Mouse (Mus musculus): ENCODE results near the gene Macf1. TPM values are rescaled to one million over a fixed set of nuclear protein-coding genes. Genes with fewer than 3 reads are reported as not detected.

Macf1 gene
- total and polyA plus RNA-seq, 2 experiments from 2014 or later = 57.3 to 243 TPM

DNA sequence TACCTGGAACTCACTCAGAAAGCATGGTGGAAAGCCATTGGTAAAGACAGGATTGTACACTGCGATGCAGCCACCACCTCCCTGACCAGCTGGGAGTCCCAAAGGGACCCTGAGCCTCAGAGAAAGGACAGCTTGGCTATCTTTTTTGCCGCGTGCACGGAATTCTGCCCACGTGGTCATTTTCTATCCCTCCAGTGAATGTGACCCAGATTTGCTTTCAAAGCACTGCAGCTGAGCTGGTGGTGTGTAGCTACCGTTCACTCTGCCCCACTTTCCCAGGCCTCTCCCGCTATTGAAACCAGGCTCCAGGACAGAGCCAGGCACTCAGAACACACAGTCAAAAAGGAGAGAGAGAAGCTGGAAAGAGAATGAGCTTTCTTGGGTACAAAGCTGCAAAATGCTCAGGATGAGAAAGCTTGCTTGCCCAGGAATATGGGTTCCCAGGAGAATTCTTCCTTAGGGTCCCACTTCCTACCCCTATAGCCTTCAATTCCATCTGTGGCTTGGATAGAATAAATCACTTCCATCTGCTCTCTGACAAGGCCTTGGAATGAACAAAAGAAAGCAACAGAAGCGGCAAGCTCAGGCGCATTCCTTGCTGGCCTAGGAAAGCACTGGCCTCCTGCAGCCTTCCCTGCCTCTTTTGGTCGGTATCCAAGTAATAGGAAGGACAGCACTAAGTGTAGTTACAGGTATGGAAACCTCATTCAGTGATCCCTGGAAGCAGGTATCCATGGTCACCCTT lies 6.9 kb downstream of the Macf1 start:
- no peaks in the 10 kb centered on the region for H3K9me3 ChIP-seq (ENCODE audit: low read length)
- H3K9ac ChIP-seq (replicated peaks; ENCODE audit: low read length) = peak overlapping the region; percentile 7; the same call in 1 of the 2 replicates
- DNase-seq (ENCODE audit: low spot score) (peak; percentile 68), ATAC-seq (peak; percentile 77)
- H3K36me3 ChIP-seq (ENCODE audit: insufficient read depth, low read length) = no peaks in the 10 kb centered on the region
- no peak overlapping the region for H3K4me3 ChIP-seq (ENCODE audit: low read length)
- peak overlapping the region; percentile 86 for H3K27ac ChIP-seq
- H3K27me3 ChIP-seq (ENCODE audit: insufficient read depth, low read length) = no peaks in the 10 kb centered on the region
- no peak overlapping the region for H3K4me2 ChIP-seq (ENCODE audit: low read depth, low read length)
- no peaks in the 10 kb centered on the region for H3K4me1 ChIP-seq (ENCODE audit: insufficient read depth, low read length)
- 12% methylated on average over 10 of the region's 10 CpGs for WGBS
- no peak for TF ChIP-seq CTCF (IDR thresholded peaks at IDR 0.05; ENCODE audit: low read depth)

DNA sequence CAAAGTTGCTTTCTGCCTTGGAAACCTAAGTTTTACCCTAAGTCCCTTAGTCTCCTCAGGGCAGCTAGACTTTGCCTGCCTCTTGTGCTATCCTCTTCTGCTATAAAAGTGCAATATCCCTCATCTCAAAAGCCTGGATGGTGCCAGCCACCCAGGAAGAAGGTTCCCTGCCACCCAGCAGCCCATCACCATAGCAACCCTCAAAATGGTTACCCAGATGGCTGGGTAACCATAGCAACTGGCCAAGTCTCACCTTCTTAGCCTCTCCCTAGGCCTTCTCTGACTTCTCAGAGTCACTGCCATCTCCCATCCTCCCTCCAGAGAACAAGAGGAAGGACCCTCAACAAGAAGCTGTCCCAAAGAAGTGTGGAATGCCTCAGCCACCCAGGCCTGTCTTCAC lies 13.6 kb downstream of the Macf1 start:
- Histone ChIP-seq H3K27ac (peak overlapping the region; percentile 36; the same call in 1 of the 2 replicates), H3K9ac (replicated peaks; ENCODE audit: low read length) (0 out of 2 replicates have a peak overlapping the region, but pooled peaks have one; percentile 17), H3K4me2 (ENCODE audit: low read depth, low read length) (no peak overlapping the region), H3K4me1 (ENCODE audit: insufficient read depth, low read length) (peaks cover 14% of the 10 kb centered on the region; the same call in 1 of the 2 replicates), H3K27me3 (ENCODE audit: insufficient read depth, low read length) (no peaks in the 10 kb centered on the region), H3K4me3 (ENCODE audit: low read length) (no peak overlapping the region), H3K9me3 (ENCODE audit: low read length) (no peaks in the 10 kb centered on the region), H3K36me3 (ENCODE audit: insufficient read depth, low read length) (no peaks in the 10 kb centered on the region)
- DNase-seq (ENCODE audit: low spot score) (peak; percentile 63), ATAC-seq (peak; percentile 47; the same call in 1 of the 2 replicates)
- no peak for TF ChIP-seq CTCF (IDR thresholded peaks at IDR 0.05; ENCODE audit: low read depth)

DNA sequence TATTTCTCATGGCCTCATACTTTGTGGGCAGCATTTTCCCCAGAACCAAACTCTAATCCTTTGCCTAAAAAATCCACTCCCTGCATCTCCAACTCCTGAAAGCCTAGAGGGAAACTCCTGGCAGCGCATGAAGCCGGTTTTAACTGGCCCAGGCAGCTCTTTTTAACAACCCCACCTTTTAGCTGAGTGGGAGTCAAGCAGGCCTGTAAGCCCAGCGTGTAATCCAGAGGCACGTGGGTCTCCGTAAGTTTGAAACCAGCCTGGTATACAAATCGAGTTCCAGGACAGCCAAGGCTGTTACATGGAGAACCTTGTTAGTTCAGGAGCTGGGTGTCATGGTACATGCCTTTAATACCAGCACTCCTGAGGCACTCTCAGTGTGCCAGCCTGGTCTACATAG lies 14.5 kb downstream of the Macf1 start:
- H3K9ac ChIP-seq (replicated peaks; ENCODE audit: low read length) = no peak overlapping the region
- no peaks in the 10 kb centered on the region for H3K27me3 ChIP-seq (ENCODE audit: insufficient read depth, low read length)
- no peak overlapping the region for H3K4me2 ChIP-seq (ENCODE audit: low read depth, low read length)
- no peak for TF ChIP-seq CTCF (IDR thresholded peaks at IDR 0.05; ENCODE audit: low read depth)
- peak overlapping the region; percentile 9; the same call in 1 of the 2 replicates for H3K27ac ChIP-seq
- 67% methylated on average over 6 of the region's 6 CpGs for WGBS
- no peak for ATAC-seq
- DNase-seq (ENCODE audit: low spot score) = no peak
- H3K4me3 ChIP-seq (ENCODE audit: low read length) = no peak overlapping the region
- H3K36me3 ChIP-seq (ENCODE audit: insufficient read depth, low read length) = no peaks in the 10 kb centered on the region
- H3K4me1 ChIP-seq (ENCODE audit: insufficient read depth, low read length) = peaks cover 18% of the 10 kb centered on the region; the same call in 1 of the 2 replicates
- no peaks in the 10 kb centered on the region for H3K9me3 ChIP-seq (ENCODE audit: low read length)

DNA sequence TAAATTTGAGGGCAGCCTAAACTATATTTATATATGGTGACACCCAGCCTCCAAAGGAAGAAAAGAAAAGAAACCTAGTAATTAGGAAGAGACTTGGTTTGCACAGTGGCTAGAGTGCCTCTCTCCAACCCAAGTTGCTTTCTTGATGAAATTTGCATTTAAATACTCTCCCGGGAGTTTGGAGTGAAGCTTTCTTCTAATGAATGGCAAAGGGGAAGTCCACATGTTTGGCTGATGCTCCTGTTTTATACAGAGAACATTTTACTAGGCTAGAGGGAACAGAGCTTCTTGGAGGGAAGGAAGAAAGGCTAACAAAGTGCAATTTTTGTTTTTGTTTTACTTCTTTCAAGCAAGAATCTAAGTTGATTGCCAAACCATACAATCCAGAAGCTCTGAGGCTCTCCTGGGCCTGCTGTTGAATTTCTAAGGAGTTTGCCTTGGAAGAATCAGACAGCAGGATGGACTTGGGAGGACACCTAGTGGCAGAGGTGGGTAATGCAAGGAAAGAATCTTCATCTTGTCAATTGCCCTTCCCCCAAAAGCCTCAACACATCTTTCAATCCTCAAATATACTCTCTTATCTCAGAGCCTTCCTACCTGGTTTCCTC lies 16.8 kb downstream of the Macf1 start:
- Histone ChIP-seq H3K27me3 (ENCODE audit: insufficient read depth, low read length) (no peaks in the 10 kb centered on the region), H3K4me1 (ENCODE audit: insufficient read depth, low read length) (peaks cover 27% of the 10 kb centered on the region), H3K27ac (peak overlapping the region; percentile 68), H3K9ac (replicated peaks; ENCODE audit: low read length) (0 out of 2 replicates have a peak overlapping the region, but pooled peaks have one; percentile 14), H3K9me3 (ENCODE audit: low read length) (no peaks in the 10 kb centered on the region), H3K4me2 (ENCODE audit: low read depth, low read length) (no peak overlapping the region), H3K4me3 (ENCODE audit: low read length) (no peak overlapping the region), H3K36me3 (ENCODE audit: insufficient read depth, low read length) (no peaks in the 10 kb centered on the region)
- DNase-seq (ENCODE audit: low spot score) (peak; percentile 92), ATAC-seq (peak; percentile 34; the same call in 1 of the 2 replicates)
- peak; percentile 99 for TF ChIP-seq CTCF (IDR thresholded peaks at IDR 0.05; ENCODE audit: low read depth)
- WGBS = 5% methylated on average over 1 of the region's 1 CpGs

DNA sequence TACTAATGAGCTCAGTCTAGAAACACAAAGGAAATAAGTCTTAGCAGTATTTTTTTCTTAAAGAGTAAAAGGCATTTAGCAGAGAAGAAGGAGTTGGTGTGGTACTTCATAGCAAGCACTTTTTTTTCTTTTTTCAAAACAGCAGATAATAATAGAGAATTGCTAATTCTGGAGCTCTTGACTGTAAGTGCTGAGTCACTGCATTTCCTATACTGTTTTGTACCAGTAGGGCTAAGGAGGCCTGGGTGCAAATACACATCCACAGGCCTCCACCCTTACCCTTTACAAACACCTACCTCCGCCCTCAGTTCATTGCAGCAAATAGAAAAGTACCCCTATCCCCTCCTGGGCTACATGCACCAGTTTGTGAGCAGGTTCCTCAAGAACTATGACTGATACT lies 17.6 kb downstream of the Macf1 start:
- H3K9ac ChIP-seq (replicated peaks; ENCODE audit: low read length) = no peak overlapping the region
- ATAC-seq (no peak), DNase-seq (ENCODE audit: low spot score) (no peak)
- H3K4me3 ChIP-seq (ENCODE audit: low read length) = no peak overlapping the region
- TF ChIP-seq CTCF (IDR thresholded peaks at IDR 0.05; ENCODE audit: low read depth) = no peak; the same call in 1 of the 2 replicates
- H3K4me2 ChIP-seq (ENCODE audit: low read depth, low read length) = no peak overlapping the region
- 91% methylated on average over 1 of the region's 1 CpGs for WGBS
- no peaks in the 10 kb centered on the region for H3K27me3 ChIP-seq (ENCODE audit: insufficient read depth, low read length)
- no peaks in the 10 kb centered on the region for H3K36me3 ChIP-seq (ENCODE audit: insufficient read depth, low read length)
- no peaks in the 10 kb centered on the region for H3K9me3 ChIP-seq (ENCODE audit: low read length)
- peaks cover 30% of the 10 kb centered on the region for H3K4me1 ChIP-seq (ENCODE audit: insufficient read depth, low read length)
- H3K27ac ChIP-seq = peak overlapping the region; percentile 68

DNA sequence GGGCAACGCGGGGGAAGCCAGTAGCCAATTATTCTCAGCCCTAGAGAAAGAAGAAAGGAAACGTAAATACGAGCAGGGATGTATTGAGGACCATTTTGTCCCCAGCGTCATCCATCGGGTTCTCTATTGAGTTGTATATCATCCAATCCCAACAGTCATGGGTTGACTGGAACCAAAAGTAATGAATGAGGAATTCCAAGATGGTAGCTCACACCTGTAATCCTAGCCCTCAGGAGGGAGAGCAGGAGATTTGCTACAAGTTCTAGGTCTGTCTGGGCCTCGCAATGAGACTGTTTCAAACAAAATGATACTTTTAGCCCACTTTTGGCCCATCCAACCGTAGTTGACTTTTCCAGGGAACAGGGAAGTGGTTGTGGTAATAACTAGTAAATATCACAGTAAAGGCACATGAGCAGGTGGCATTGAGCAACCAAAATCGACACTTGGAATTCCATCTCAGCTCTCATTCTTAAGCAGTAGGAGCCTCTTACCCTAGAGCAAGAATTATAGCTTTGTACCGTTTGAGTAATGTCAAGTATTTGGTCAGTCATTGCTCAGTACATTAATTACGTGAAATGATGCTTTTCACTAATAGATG lies 18.4 kb downstream of the Macf1 start:
- H3K36me3 ChIP-seq (ENCODE audit: insufficient read depth, low read length) = no peaks in the 10 kb centered on the region
- ATAC-seq (no peak), DNase-seq (ENCODE audit: low spot score) (no peak)
- H3K4me1 ChIP-seq (ENCODE audit: insufficient read depth, low read length) = peaks cover 27% of the 10 kb centered on the region
- no peak for TF ChIP-seq CTCF (IDR thresholded peaks at IDR 0.05; ENCODE audit: low read depth)
- H3K27me3 ChIP-seq (ENCODE audit: insufficient read depth, low read length) = no peaks in the 10 kb centered on the region
- peak overlapping the region; percentile 81 for H3K4me2 ChIP-seq (ENCODE audit: low read depth, low read length)
- H3K9ac ChIP-seq (replicated peaks; ENCODE audit: low read length) = peak overlapping the region; percentile 95
- H3K27ac ChIP-seq = peak overlapping the region; percentile 94
- no peaks in the 10 kb centered on the region for H3K9me3 ChIP-seq (ENCODE audit: low read length)
- peak overlapping the region; percentile 82 for H3K4me3 ChIP-seq (ENCODE audit: low read length)
- WGBS = 33% methylated on average over 11 of the region's 11 CpGs
